Mouse (Mus musculus): ENCODE results near the gene Thsd4. TPM values are rescaled to one million over a fixed set of nuclear protein-coding genes. Genes with fewer than 3 reads are reported as not detected.
"Not testable (repeated sequence)": the region's sequence is repeated elsewhere in the genome, so short reads cannot be mapped to it uniquely, and the experiment has no call there.

Gene Thsd4
- polyA plus RNA-seq, 1 experiment: 2.1 TPM

GRCm38 (mm10) chr9:60283546-60283945 lies 238.3 kb downstream of the Thsd4 start:
- 87% methylated on average over 3 of the region's 3 CpGs for WGBS
- no peak for DNase-seq (ENCODE audit: low read depth, low spot score)

- 49% methylated on average over 11 of the region's 11 CpGs for WGBS
- DNase-seq (ENCODE audit: low read depth, low spot score): no peak
These were observed 240.6 kb downstream of the Thsd4 start for GRCm38 (mm10) chr9:60281281-60281680.

GRCm38 (mm10) chr9:60280786-60281185 lies 241.1 kb downstream of the Thsd4 start:
- 91% methylated on average over 5 of the region's 5 CpGs for WGBS
- no peak for DNase-seq (ENCODE audit: low read depth, low spot score)

- DNase-seq (ENCODE audit: low read depth, low spot score): no peak
- 80% methylated on average over 6 of the region's 6 CpGs for WGBS
These were observed 242.3 kb downstream of the Thsd4 start for GRCm38 (mm10) chr9:60279556-60279955.

GRCm38 (mm10) chr9:60276351-60276750 lies 245.5 kb downstream of the Thsd4 start:
- DNase-seq (ENCODE audit: low read depth, low spot score): no peak
- WGBS: 35% methylated on average over 5 of the region's 5 CpGs

- 67% methylated on average over 12 of the region's 12 CpGs for WGBS
- no peak for DNase-seq (ENCODE audit: low read depth, low spot score)
These were observed 246.3 kb downstream of the Thsd4 start for GRCm38 (mm10) chr9:60275410-60276159.

- no peak for DNase-seq (ENCODE audit: low read depth, low spot score)
These were observed 247.3 kb downstream of the Thsd4 start for GRCm38 (mm10) chr9:60274503-60274902.

GRCm38 (mm10) chr9:60272345-60272744 lies 249.5 kb downstream of the Thsd4 start:
- 87% methylated on average over 8 of the region's 8 CpGs for WGBS
- DNase-seq (ENCODE audit: low read depth, low spot score): not testable (repeated sequence)

More at GRCm38 (mm10) chr9:60274503-60274902, 247.3 kb downstream of the Thsd4 start:
- WGBS: 20% methylated on average over 4 of the region's 4 CpGs

GRCm38 (mm10) chr9:60271940-60272339 lies 249.9 kb downstream of the Thsd4 start:
- DNase-seq (ENCODE audit: low read depth, low spot score): no peak
- 99% methylated on average over 2 of the region's 2 CpGs for WGBS

GRCm38 (mm10) chr9:60269807-60270206 lies 252.0 kb downstream of the Thsd4 start:
- no peak for DNase-seq (ENCODE audit: low read depth, low spot score)
- 86% methylated on average over 5 of the region's 5 CpGs for WGBS

- 87% methylated on average over 5 of the region's 5 CpGs for WGBS
These were observed 254.6 kb downstream of the Thsd4 start for GRCm38 (mm10) chr9:60267273-60267626.

GRCm38 (mm10) chr9:60266583-60267272 lies 255.1 kb downstream of the Thsd4 start:
- WGBS: 94% methylated on average over 15 of the region's 15 CpGs

More at GRCm38 (mm10) chr9:60267273-60267626, 254.6 kb downstream of the Thsd4 start:
- no peak for DNase-seq (ENCODE audit: low read depth, low spot score)

GRCm38 (mm10) chr9:60264586-60265325 lies 257.1 kb downstream of the Thsd4 start:
- no peak for DNase-seq (ENCODE audit: low read depth, low spot score)
- 68% methylated on average over 10 of the region's 10 CpGs for WGBS

More at GRCm38 (mm10) chr9:60266583-60267272, 255.1 kb downstream of the Thsd4 start:
- no peak for DNase-seq (ENCODE audit: low read depth, low spot score)

- 65% methylated on average over 6 of the region's 6 CpGs for WGBS
- no peak for DNase-seq (ENCODE audit: low read depth, low spot score)
These were observed 259.2 kb downstream of the Thsd4 start for GRCm38 (mm10) chr9:60262515-60263140.

- 80% methylated on average over 13 of the region's 13 CpGs for WGBS
- DNase-seq (ENCODE audit: low read depth, low spot score): no peak
These were observed 262.2 kb downstream of the Thsd4 start for GRCm38 (mm10) chr9:60259626-60260025.

GRCm38 (mm10) chr9:60251765-60252164 lies 270.1 kb downstream of the Thsd4 start:
- WGBS: 67% methylated on average over 3 of the region's 3 CpGs

GRCm38 (mm10) chr9:60250403-60250802 lies 271.4 kb downstream of the Thsd4 start:
- DNase-seq (ENCODE audit: low read depth, low spot score): no peak

More at GRCm38 (mm10) chr9:60251765-60252164, 270.1 kb downstream of the Thsd4 start:
- DNase-seq (ENCODE audit: low read depth, low spot score): no peak

- no peak for DNase-seq (ENCODE audit: low read depth, low spot score)
- 85% methylated on average over 3 of the region's 3 CpGs for WGBS
These were observed 273.8 kb downstream of the Thsd4 start for GRCm38 (mm10) chr9:60247998-60248397.

GRCm38 (mm10) chr9:60244943-60245342 lies 276.9 kb downstream of the Thsd4 start:
- DNase-seq (ENCODE audit: low read depth, low spot score): peak; percentile 82
- WGBS: 6% methylated on average over 5 of the region's 5 CpGs

- WGBS: 66% methylated on average over 6 of the region's 6 CpGs
- no peak for DNase-seq (ENCODE audit: low read depth, low spot score)
These were observed 278.3 kb downstream of the Thsd4 start for GRCm38 (mm10) chr9:60243503-60243902.
